Mouse (Mus musculus) lung, embryonic 15.5 days (tissue): ENCODE results near the gene Grk6. TPM values are rescaled to one million over a fixed set of nuclear protein-coding genes. Genes with fewer than 3 reads are reported as not detected.

Source experiments
- ATAC-seq: fragments of 200-750 bp; cut with Nextera tagmentation; 2 replicates; pipeline ENCODE4 v1.8.0; 2017; ENCODE audit warnings: moderate number of reproducible peaks, borderline replicate concordance; ENCODE audit not compliant: low FRiP score, low TSS enrichment; ENCODE audit errors: extremely low read depth
- H3K27ac ChIP-seq: fragments of 300-500 bp; sonication (generic); 2 replicates; pipeline ENCODE4 v1.5.1; 2015; ENCODE audit warnings: moderate library complexity, mild to moderate bottlenecking, inconsistent platforms
- H3K27me3 ChIP-seq: fragments of 300-500 bp; sonication (generic); 2 replicates; pipeline ENCODE4 v1.6.1; 2015; ENCODE audit warnings: inconsistent platforms
- H3K36me3 ChIP-seq: fragments of 300-500 bp; sonication (generic); 2 replicates; pipeline ENCODE4 v1.6.1; 2015; ENCODE audit warnings: inconsistent platforms
- H3K4me1 ChIP-seq: fragments of 300-500 bp; sonication (generic); 2 replicates; pipeline ENCODE4 v1.6.1; 2015; ENCODE audit warnings: inconsistent platforms
- H3K4me2 ChIP-seq: fragments of 300-500 bp; sonication (generic); 2 replicates; pipeline ENCODE4 v1.6.1; 2015; ENCODE audit warnings: inconsistent platforms, mild to moderate bottlenecking, moderate library complexity
- H3K4me3 ChIP-seq: fragments of 300-500 bp; sonication (generic); 2 replicates; pipeline ENCODE4 v1.5.1; 2015; ENCODE audit warnings: mild to moderate bottlenecking, inconsistent platforms
- H3K9ac ChIP-seq: fragments of 300-500 bp; sonication (generic); 2 replicates; pipeline ENCODE4 v1.6.1; 2015; ENCODE audit warnings: inconsistent platforms
- H3K9me3 ChIP-seq: fragments of 300-500 bp; sonication (generic); 2 replicates; pipeline ENCODE4 v1.6.1; 2016; ENCODE audit warnings: inconsistent platforms
- WGBS: fragments of 180-500 bp; shearing (Covaris S2); methylation state at CpG from one replicate; pipeline ENCODE4 v1.1.7; 2015; 5-methylcytosine and 5-hydroxymethylcytosine counted together
- polyA plus RNA-seq: library from polyadenylated mRNA; unstranded; fragments of >200 nt; fragmentation: Nextera tagmentation; extraction: Ambion mirVana; gene quantifications from 2 replicates; pipeline ENCODE4 v1.2.1, GENCODE M21; 2015

Gene Grk6
- 45.1 and 45.7 TPM in 2 replicates for polyA plus RNA-seq

DNA sequence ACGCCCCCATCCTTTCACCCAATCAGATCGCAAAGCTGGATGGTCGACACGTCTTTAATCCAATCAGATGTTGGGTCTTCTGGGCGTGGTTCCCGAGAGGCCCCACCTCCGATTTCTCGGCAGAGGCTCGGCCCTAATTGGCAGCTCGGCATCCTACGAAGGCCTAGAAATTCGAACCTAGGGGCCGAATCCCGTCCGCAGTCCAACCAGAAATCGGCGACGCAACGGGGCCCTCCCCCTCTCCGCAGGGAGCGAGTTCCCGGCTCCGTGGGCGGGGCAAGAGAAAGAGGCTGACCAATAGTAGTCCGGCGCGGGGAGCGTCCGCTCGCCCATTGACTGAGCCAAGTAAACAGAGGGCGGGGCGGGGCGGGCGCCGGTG lies at the start of gene Grk6:
Gene Grk6, plus strand, starts transcription at position 136 of the 379 bp plus-strand sequence.
- no peaks in the 10 kb centered on the region for H3K27me3 ChIP-seq
- WGBS: under 1% methylated on average over 35 of the region's 35 CpGs
- H3K27ac ChIP-seq: peak within 1 kb of the TSS; percentile 98
- peaks cover 4% of the 10 kb centered on the region; the same call in 1 of the 2 replicates for H3K36me3 ChIP-seq
- H3K9ac ChIP-seq: peak within 1 kb of the TSS; percentile 97
- H3K4me1 ChIP-seq: peaks cover 23% of the 10 kb centered on the region
- H3K4me3 ChIP-seq: peak within 1 kb of the TSS; percentile 90
- peak within 1 kb of the TSS; percentile 62 for H3K4me2 ChIP-seq
- no peaks in the 10 kb centered on the region for H3K9me3 ChIP-seq
- peak; percentile 96 for ATAC-seq

DNA sequence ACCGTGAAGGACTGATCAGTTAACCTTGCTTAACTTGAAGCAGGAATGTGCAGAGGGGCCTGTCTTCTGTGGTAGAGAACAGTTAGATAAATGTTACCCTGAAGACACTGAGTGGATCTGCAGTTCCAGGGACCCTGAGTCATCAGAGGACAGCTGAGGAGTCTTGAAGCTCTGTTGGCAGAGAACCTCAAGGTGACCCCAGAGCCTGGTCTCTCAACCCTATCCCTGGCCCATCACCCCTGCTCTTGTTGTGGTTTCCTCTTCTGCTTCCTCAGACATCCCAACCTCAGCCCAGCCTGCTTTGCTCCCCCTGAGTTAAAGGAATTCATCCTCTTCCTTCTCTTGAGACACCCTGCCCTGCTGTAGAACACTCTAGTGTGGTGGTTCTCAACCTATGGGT lies 46.8 kb upstream of the Grk6 start, which contains the start of gene Slc34a1:
Gene Slc34a1, plus strand, starts transcription at position 100 of the 400 bp plus-strand sequence.
- 84% methylated on average over 1 of the region's 1 CpGs for WGBS
- peaks cover 4% of the 10 kb centered on the region; the same call in 1 of the 2 replicates for H3K27me3 ChIP-seq
- no peak within 1 kb of the TSS for H3K4me3 ChIP-seq
- H3K36me3 ChIP-seq: no peaks in the 10 kb centered on the region
- H3K9ac ChIP-seq: no peak within 1 kb of the TSS
- ATAC-seq: no peak
- no peak within 1 kb of the TSS for H3K27ac ChIP-seq
- H3K4me2 ChIP-seq: no peak within 1 kb of the TSS
- H3K4me1 ChIP-seq: no peaks in the 10 kb centered on the region
- no peaks in the 10 kb centered on the region for H3K9me3 ChIP-seq

DNA sequence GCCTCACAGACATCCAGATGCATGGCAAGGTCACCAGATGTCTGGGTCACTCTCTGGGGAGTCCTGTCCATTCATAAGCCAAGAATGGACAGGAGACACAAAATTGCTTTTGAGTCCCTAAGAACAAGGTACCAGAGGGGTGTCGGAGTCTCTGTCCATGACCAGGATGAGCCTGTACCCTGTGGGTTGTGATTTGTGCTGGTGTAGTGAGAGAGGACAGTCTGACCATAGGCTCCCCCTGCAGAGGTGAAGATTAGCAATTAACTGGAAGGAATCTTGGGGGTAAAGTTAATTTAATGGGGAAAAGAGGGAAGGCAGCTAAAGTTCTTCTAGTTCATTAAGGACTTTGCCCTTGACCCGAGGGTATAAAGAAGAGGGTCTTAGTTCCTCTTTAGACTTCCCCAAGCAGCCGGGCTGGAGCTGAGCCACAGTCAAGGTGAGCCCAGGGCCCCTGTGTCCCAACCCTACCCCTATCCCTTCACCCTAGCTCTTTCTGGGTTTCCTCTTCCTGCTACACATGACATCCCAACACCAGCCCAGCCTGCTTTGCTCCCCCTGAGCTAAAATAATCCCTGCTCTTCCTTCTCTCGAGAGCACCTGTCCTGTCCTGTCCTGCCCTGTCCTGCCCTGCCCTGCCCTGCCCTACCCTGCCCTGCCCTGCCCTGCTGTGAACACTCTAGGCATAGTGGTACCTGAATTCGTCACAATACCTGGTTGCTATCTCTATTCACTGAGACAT lies 45.4 kb upstream of the Grk6 start:
- 55% methylated on average over 5 of the region's 5 CpGs for WGBS
- Histone ChIP-seq H3K36me3 (no peaks in the 10 kb centered on the region), H3K9ac (no peak overlapping the region), H3K4me1 (no peaks in the 10 kb centered on the region), H3K4me3 (no peak overlapping the region), H3K4me2 (no peak overlapping the region), H3K27ac (no peak overlapping the region), H3K9me3 (no peaks in the 10 kb centered on the region), H3K27me3 (peaks cover 8% of the 10 kb centered on the region; the same call in 1 of the 2 replicates)
- no peak for ATAC-seq

DNA sequence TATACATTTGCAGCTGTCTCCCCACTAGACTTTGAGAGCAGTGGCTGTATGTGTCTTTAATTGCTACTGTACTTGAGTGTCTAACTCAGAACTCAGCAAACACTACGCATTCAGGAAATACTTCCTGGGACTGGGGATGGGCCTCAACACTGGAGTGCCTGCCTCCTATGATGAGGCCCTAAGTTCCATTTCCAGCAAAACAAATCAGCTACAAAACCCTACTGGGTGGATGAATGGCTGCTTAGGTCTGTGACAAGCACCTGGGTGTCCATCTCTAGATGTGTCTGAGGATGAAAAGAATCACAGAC lies 44.9 kb upstream of the Grk6 start:
- Histone ChIP-seq H3K27ac (no peak overlapping the region), H3K27me3 (peaks cover 8% of the 10 kb centered on the region; the same call in 1 of the 2 replicates), H3K4me3 (no peak overlapping the region), H3K36me3 (no peaks in the 10 kb centered on the region), H3K9me3 (no peaks in the 10 kb centered on the region), H3K9ac (no peak overlapping the region), H3K4me2 (no peak overlapping the region), H3K4me1 (no peaks in the 10 kb centered on the region)
- no peak for ATAC-seq
- 37% methylated on average over 1 of the region's 1 CpGs for WGBS

DNA sequence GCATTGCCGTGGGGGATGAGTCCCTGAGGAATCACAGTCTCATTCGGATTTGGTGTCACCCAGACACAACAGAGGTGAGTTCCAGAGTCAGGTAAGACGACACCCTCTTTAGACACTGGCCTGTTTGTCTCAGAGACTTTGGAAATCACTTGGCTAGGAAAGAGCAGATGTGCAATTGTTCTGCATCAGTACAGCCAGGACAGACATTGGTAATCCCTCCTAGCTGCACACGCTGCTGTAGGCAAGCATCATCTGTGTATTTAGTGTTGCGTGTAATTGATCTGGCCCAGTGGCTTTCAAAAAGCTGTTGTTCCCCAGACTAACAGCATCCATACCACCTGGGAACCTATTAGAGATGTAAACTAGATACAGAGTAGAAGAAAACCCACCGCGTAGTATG lies 41.6 kb upstream of the Grk6 start:
- Histone ChIP-seq H3K27ac (no peak overlapping the region), H3K4me1 (peaks cover 5% of the 10 kb centered on the region; the same call in 1 of the 2 replicates), H3K36me3 (no peaks in the 10 kb centered on the region), H3K9ac (no peak overlapping the region), H3K9me3 (no peaks in the 10 kb centered on the region), H3K27me3 (peaks cover 16% of the 10 kb centered on the region; the same call in 1 of the 2 replicates), H3K4me2 (no peak overlapping the region), H3K4me3 (no peak overlapping the region)
- ATAC-seq: no peak
- WGBS: 75% methylated on average over 7 of the region's 7 CpGs

DNA sequence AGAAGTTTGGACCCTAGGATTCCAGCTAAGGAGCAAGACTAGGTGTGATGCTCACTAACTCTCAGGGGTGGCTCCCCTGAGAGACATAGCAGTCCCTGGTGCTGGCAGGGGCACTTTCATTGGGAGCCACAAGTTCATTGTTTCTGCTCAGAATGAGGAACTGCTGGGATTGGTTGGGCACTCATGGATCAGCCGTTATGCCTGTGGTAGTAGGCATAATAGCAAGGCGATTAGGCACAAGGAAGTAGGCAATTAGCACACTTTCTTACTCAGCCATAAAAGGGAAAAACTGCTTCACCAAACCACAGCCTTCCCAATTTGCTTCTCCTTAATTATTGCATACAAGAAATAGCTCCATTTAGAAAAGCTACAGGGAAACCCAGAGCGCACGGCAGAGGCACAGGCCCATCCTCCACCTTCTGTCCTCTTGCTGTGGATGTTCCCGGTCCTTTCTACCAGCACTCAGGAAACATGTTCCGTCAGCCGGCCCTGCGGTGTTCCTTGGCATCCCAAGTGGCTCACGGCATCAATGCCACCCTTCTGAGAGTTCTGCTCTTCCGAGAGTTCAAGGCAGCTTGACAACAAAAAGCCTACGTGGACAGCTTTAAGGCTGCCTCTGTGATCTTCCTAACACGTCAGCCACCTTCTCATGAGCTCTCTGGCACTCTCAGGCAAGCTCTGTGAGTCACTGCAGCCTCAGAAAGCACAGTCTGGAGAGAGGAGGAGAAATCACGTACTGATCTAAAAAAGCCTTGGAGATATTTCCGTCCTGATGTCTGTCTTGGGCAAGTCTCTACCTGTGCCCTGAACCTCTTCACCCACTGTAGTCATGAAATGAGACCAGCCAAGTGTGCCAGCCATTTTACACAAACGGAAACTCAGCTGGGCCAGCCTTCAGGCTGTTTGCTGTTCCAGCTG lies 40.7 kb upstream of the Grk6 start:
- Histone ChIP-seq H3K27me3 (peaks cover 16% of the 10 kb centered on the region; the same call in 1 of the 2 replicates), H3K9me3 (no peaks in the 10 kb centered on the region), H3K36me3 (no peaks in the 10 kb centered on the region), H3K9ac (no peak overlapping the region), H3K4me2 (no peak overlapping the region), H3K27ac (no peak overlapping the region), H3K4me1 (peaks cover 5% of the 10 kb centered on the region; the same call in 1 of the 2 replicates), H3K4me3 (no peak overlapping the region)
- no peak for ATAC-seq
- WGBS: 67% methylated on average over 15 of the region's 15 CpGs

DNA sequence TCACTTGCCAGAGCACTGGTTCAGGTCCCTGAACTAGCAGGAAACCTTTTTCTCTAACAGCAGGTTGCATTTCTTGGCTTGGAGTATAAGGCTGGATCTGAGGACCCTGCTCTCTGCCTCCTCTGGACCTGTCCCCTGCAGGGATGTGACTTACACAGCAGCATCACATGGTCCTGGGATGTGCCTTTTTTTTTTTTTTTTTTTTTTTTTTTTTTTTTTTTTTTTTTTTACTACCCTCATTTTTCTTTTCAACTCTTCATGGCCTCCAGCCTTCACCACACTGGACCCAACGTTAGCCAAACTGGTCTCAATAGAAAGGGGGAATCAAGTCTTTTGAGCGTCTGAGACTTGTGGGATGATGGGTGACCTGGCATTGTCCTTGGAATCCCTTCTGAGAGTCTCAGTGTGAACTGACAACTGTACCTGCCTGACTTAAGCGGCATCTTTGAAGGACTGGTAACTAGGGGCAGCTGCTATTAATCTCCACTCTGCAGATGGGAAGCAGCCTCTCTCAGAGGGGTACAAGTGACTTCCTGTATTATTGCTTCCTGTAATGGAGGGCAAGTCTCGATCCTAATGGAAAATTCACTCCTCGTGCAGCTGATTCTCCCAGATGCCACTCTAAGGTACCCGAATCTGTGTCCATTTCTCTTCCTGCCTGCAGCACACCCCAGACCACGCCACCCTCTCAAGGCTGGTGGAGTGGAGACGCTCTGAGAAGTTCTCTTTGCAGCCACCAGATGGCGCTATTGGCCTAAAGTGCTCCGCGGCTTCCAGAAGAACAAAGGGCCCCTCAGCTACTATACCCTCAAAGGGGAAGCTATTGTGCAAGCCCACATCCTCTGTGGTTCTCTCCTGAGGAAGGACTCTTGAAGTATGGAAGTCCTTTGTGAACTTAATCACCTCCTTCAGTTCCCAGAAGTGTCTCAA lies 39.8 kb upstream of the Grk6 start:
- H3K9me3 ChIP-seq: no peaks in the 10 kb centered on the region
- H3K27me3 ChIP-seq: peaks cover 16% of the 10 kb centered on the region; the same call in 1 of the 2 replicates
- H3K36me3 ChIP-seq: no peaks in the 10 kb centered on the region
- ATAC-seq: peak; percentile 77
- WGBS: 12% methylated on average over 11 of the region's 11 CpGs
- peaks cover 5% of the 10 kb centered on the region; the same call in 1 of the 2 replicates for H3K4me1 ChIP-seq
- no peak overlapping the region for H3K9ac ChIP-seq
- H3K27ac ChIP-seq: no peak overlapping the region
- H3K4me2 ChIP-seq: peak overlapping the region; percentile 36
- H3K4me3 ChIP-seq: no peak overlapping the region

DNA sequence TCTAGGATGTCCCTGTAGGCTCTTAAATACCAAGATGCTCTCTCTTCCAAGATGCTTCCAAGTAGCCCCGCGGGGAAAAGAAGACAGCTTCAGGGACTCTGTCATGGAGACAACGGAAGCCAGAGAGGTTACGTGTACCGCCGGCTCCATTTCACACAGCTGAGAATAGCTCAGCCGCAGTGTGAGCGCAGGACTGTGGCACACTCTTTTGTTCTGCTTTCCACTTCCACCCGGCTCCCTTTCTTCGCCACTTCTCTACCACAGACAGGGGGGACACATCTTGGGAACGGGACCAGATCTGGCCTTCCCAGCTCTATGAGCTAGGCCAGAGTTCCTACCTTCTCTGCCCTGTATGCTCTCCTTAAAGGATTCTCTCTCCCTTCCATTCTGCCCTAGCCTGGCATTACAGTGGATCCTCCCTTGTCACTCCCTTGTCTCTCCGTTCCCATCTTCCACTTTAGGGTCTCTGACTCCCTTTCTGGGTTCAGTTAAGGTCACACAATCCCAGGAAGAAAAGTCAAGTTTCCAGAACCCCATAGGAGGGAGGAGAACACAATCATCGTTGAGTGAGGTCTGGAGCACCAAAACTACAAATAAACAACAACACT lies 39.0 kb upstream of the Grk6 start:
- Histone ChIP-seq H3K4me1 (peaks cover 5% of the 10 kb centered on the region; the same call in 1 of the 2 replicates), H3K27me3 (peaks cover 16% of the 10 kb centered on the region; the same call in 1 of the 2 replicates), H3K9ac (no peak overlapping the region), H3K4me3 (no peak overlapping the region), H3K9me3 (no peaks in the 10 kb centered on the region), H3K36me3 (no peaks in the 10 kb centered on the region), H3K27ac (no peak overlapping the region), H3K4me2 (peak overlapping the region; percentile 36; the same call in 1 of the 2 replicates)
- ATAC-seq: no peak
- WGBS: 60% methylated on average over 13 of the region's 13 CpGs

DNA sequence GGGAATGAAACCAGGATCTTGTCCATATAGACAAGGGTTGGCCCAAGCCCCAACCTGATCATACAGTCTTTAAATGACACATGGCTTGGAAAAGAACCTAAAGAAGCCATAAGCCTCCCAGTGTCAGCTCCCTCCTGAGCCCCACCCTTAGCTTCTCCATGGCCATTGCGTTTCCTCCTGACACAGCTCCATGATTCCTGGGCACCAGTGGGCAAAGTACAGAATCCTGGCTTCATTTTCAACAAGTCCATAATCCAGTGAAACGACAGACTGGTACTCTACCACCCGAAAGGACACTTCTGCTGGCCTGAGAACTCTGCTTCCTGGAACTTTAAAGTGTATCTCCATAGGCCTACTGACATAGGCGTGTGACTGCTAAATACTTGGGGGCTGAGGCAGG lies 37.5 kb upstream of the Grk6 start:
- WGBS: 78% methylated on average over 4 of the region's 4 CpGs
- no peak overlapping the region for H3K27ac ChIP-seq
- no peak for ATAC-seq
- H3K36me3 ChIP-seq: no peaks in the 10 kb centered on the region
- no peaks in the 10 kb centered on the region for H3K9me3 ChIP-seq
- H3K4me3 ChIP-seq: no peak overlapping the region
- H3K4me1 ChIP-seq: peaks cover 5% of the 10 kb centered on the region; the same call in 1 of the 2 replicates
- H3K9ac ChIP-seq: no peak overlapping the region
- H3K4me2 ChIP-seq: no peak overlapping the region
- peaks cover 14% of the 10 kb centered on the region; the same call in 1 of the 2 replicates for H3K27me3 ChIP-seq

DNA sequence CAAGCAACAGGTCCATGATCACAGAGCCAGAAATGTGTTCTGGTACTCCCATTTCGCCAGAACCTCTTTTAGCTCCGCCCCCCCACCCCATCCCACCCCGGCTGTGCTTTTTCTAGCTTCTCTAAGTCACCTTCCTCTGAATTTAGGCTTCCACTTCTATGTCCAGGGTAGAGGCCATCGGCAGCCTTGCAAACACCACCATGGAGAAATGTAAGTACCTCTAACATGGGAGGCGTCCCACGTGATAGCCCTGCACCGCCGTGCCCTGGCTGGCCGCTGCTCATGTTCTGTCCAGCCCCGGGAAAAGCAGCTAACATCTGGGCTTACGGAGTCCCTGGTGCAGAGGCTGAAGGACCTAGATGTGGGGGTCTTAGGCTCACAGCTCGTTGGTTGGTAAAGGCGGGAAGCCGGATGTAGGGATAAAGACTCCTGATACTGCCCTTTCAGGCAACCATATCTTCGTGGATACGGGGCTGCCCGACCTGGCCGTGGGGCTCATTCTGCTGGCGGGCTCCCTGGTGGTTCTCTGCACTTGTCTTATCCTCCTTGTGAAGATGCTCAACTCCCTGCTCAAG lies 36.2 kb upstream of the Grk6 start:
- no peak overlapping the region for H3K4me3 ChIP-seq
- ATAC-seq: no peak
- H3K4me2 ChIP-seq: no peak overlapping the region
- 79% methylated on average over 19 of the region's 19 CpGs for WGBS
- H3K9ac ChIP-seq: no peak overlapping the region
- peaks cover 12% of the 10 kb centered on the region for H3K27me3 ChIP-seq
- peaks cover 5% of the 10 kb centered on the region; the same call in 1 of the 2 replicates for H3K4me1 ChIP-seq
- H3K36me3 ChIP-seq: no peaks in the 10 kb centered on the region
- H3K27ac ChIP-seq: no peak overlapping the region
- H3K9me3 ChIP-seq: no peaks in the 10 kb centered on the region
